Mouse (Mus musculus) olfactory bulb, adult 2 months (tissue): ENCODE measurements at regions not wholly inside any gene's neighbourhood (a gene's known extent, or its start where the extent isn't known, plus 50 kb on each side); places are given as distances from the start of the nearest gene placed in this dataset.

Experiments used
- CTCF ChIP-seq: fragments of 200-500 bp; IDR thresholded peaks from 2 replicates; pipeline ENCODE4 v1.5.1; 2012; ENCODE audit warnings: low read depth, mild to moderate bottlenecking, low read length, moderate library complexity; ENCODE audit not compliant: insufficient read depth
- POLR2A ChIP-seq: fragments of 200-500 bp; IDR thresholded peaks from 2 replicates; pipeline ENCODE4 v1.6.1; 2012; ENCODE audit warnings: mild to moderate bottlenecking, low read depth, low read length, moderate library complexity; ENCODE audit not compliant: insufficient read depth

GRCm38 (mm10) chr2:61088501-61088900 is 125.5 kb upstream of the Rbms1 start:
- TF ChIP-seq CTCF (no peak), POLR2A (no peak)
